Mouse (Mus musculus) midbrain, embryonic 13.5 days (tissue): ENCODE measurements around the gene Greb1. TPM values are rescaled to one million over a fixed set of nuclear protein-coding genes. Genes with fewer than 3 reads are reported as not detected.

ENCODE experiments used
- ATAC-seq: fragments of 200-750 bp; cut with Nextera tagmentation; 2 replicates; pipeline ENCODE4 v1.8.0; 2017; ENCODE audit warnings: mild to moderate bottlenecking, moderate TSS enrichment, moderate library complexity
- H3K27ac ChIP-seq: fragments of 300-500 bp; sonication (generic); 2 replicates; pipeline ENCODE4 v1.5.1; 2015; ENCODE audit warnings: inconsistent platforms, mild to moderate bottlenecking, moderate library complexity
- H3K27me3 ChIP-seq: fragments of 300-500 bp; sonication (generic); 2 replicates; pipeline ENCODE4 v1.6.1; 2015; ENCODE audit warnings: mild to moderate bottlenecking, inconsistent platforms
- H3K36me3 ChIP-seq: fragments of 300-500 bp; sonication (generic); 2 replicates; pipeline ENCODE4 v1.6.1; 2015; ENCODE audit warnings: mild to moderate bottlenecking, inconsistent platforms
- H3K4me1 ChIP-seq: fragments of 300-500 bp; sonication (generic); replicated peaks from 2 replicates; pipeline ENCODE4 v1.6.1; 2015; ENCODE audit warnings: inconsistent platforms
- H3K4me2 ChIP-seq: fragments of 300-500 bp; sonication (generic); replicated peaks from 2 replicates; pipeline ENCODE4 v1.6.1; 2015; ENCODE audit warnings: moderate library complexity, mild to moderate bottlenecking, inconsistent platforms
- H3K4me3 ChIP-seq: fragments of 300-500 bp; sonication (generic); replicated peaks from 2 replicates; pipeline ENCODE4 v1.5.1; 2015; ENCODE audit warnings: mild to moderate bottlenecking, inconsistent platforms
- H3K9ac ChIP-seq: fragments of 300-500 bp; sonication (generic); replicated peaks from 2 replicates; pipeline ENCODE4 v1.6.1; 2015; ENCODE audit warnings: mild to moderate bottlenecking, inconsistent platforms
- H3K9me3 ChIP-seq: fragments of 300-500 bp; sonication (generic); 2 replicates; pipeline ENCODE4 v1.6.1; 2016; ENCODE audit warnings: mild to moderate bottlenecking, inconsistent platforms
- WGBS: fragments of 180-500 bp; shearing (Covaris S2); methylation state at CpG from one replicate; pipeline ENCODE4 v1.1.7; 2015; 5-methylcytosine and 5-hydroxymethylcytosine counted together
- polyA plus RNA-seq: library from polyadenylated mRNA; unstranded; fragments of >200 nt; fragmentation: Nextera tagmentation; extraction: Ambion mirVana; gene quantifications from 2 replicates; pipeline ENCODE4 v1.2.1, GENCODE M21; 2015

The Greb1 gene
- polyA plus RNA-seq, 1 experiment from 2014 or later = 2.7 TPM

DNA sequence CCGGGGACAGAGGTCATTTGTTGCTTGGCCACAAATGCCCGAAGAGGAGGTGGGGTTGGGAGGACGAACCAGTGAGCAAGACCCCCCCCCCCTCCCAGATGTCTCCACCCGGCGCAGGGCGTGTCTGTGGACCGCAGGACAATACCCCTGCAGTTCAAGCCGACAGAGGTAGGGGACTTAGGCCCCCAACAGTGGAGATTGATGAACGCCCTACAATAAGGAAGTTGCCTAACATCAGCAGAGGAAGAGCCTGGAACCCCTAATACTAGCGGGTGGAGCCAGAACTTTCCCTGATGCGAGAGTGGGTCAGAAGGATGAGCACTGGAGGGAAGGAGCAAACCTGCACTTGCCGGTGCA lies 251 bp upstream of the Greb1 start:
- no peaks in the 10 kb centered on the region for H3K9me3 ChIP-seq
- ATAC-seq = peak; percentile 48
- peak overlapping the region; percentile 67 for H3K4me3 ChIP-seq
- H3K4me1 ChIP-seq = peaks cover 33% of the 10 kb centered on the region
- H3K36me3 ChIP-seq = no peaks in the 10 kb centered on the region
- 0% methylated on average over 12 of the region's 12 CpGs for WGBS
- H3K9ac ChIP-seq = peak overlapping the region; percentile 74
- peak overlapping the region; percentile 92 for H3K4me2 ChIP-seq
- no peak overlapping the region for H3K27ac ChIP-seq
- peaks cover 4% of the 10 kb centered on the region; the same call in 1 of the 2 replicates for H3K27me3 ChIP-seq

DNA sequence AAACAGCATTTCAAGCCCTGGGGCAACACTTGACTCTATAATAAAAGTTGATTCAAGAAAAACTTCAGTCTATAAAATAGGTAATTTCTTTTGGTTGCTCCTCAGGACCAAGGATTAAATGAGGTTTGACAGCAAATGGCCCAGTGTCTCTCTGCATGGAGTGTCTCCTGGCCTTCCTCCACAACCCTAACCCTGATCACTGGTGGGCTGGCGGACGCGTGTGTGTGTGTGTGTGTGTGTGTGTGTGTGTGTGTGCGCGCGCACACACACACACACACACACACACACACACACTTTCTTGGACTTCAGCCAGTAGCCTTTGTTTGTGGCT lies 793 bp downstream of the Greb1 start:
- Histone ChIP-seq H3K36me3 (no peaks in the 10 kb centered on the region), H3K4me1 (peaks cover 33% of the 10 kb centered on the region), H3K4me2 (peak overlapping the region; percentile 92), H3K27me3 (0 out of 2 replicates have a peak, but pooled peaks cover 3% of the 10 kb centered on the region), H3K4me3 (peak overlapping the region; percentile 67), H3K9me3 (no peaks in the 10 kb centered on the region), H3K27ac (no peak overlapping the region), H3K9ac (peak overlapping the region; percentile 74)
- 3% methylated on average over 6 of the region's 6 CpGs for WGBS
- ATAC-seq = peak; percentile 27; the same call in 1 of the 2 replicates

DNA sequence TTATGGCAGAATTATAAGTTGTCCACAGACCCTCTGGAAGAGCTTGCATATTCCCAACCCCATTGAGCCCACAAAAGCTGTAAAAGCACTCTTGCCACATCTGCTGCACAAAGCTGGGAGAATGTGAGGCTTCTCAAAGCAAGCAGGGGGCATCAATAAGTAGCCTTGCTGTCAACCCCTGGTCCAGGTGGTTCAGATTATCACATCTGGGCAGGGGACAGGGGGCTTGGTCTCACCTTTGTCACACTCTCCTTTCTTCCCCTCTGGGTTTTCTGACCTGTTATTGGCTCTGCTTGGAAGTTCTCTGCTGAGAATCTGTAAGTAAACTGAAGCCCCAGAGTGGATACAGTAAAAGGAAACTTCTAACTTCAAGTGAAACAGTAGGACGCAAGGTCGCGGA lies 1.8 kb downstream of the Greb1 start:
- 30% methylated on average over 3 of the region's 3 CpGs for WGBS
- H3K9ac ChIP-seq = no peak overlapping the region
- 0 out of 2 replicates have a peak overlapping the region, but pooled peaks have one; percentile 92 for H3K4me2 ChIP-seq

DNA sequence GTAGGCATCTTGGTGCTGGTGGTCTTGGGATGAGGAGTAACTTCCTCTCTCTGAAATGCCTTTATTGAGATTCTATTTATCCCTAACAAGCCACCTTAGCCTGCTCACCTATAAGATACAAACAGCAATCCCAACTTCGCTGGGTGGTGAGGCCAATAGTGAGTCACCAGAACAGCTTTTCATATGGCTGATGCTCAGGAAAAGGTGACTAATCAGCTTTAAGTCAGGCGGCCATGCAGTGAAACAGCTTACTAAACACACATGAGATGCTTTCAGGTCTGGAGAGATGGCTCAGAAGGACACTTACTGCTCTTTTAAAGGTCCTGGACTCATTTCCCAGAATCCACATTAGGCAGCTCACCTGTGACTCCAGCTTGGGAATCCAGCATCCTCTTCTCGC lies 4.9 kb downstream of the Greb1 start:
- Histone ChIP-seq H3K27ac (no peak overlapping the region), H3K4me3 (no peak overlapping the region), H3K4me1 (peaks cover 19% of the 10 kb centered on the region), H3K36me3 (no peaks in the 10 kb centered on the region), H3K27me3 (0 out of 2 replicates have a peak, but pooled peaks cover 3% of the 10 kb centered on the region), H3K9me3 (no peaks in the 10 kb centered on the region), H3K9ac (no peak overlapping the region), H3K4me2 (no peak overlapping the region)
- WGBS = 86% methylated on average over 3 of the region's 3 CpGs
- no peak for ATAC-seq

More for the DNA sequence above, 1.8 kb downstream of the Greb1 start:
- H3K27me3 ChIP-seq = 0 out of 2 replicates have a peak, but pooled peaks cover 3% of the 10 kb centered on the region
- ATAC-seq = no peak
- H3K9me3 ChIP-seq = no peaks in the 10 kb centered on the region
- H3K27ac ChIP-seq = no peak overlapping the region
- peaks cover 29% of the 10 kb centered on the region for H3K4me1 ChIP-seq
- H3K4me3 ChIP-seq = no peak overlapping the region
- H3K36me3 ChIP-seq = no peaks in the 10 kb centered on the region

DNA sequence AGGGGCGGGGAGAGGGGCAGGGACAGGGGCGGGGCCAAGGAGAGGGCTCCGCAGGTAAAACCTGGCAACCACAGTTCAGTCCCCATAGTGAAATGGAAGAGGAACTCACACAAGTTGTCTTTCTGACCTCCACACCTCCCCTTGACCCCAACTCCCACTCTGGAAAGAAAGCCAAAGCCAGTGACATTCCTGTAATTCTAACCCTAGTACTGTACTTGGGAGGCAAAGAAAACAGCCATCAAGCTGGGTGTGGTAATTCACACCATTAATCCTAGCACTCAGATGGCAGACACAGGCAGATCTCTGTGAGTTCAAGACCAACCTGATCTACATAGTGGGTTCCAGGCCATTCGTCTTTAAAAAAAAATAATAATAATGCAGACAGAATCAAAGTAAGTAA lies 7.3 kb downstream of the Greb1 start:
- no peak overlapping the region for H3K4me3 ChIP-seq
- H3K4me1 ChIP-seq = peaks cover 9% of the 10 kb centered on the region
- no peaks in the 10 kb centered on the region for H3K9me3 ChIP-seq
- H3K9ac ChIP-seq = no peak overlapping the region
- no peak for ATAC-seq
- 93% methylated on average over 4 of the region's 4 CpGs for WGBS
- no peaks in the 10 kb centered on the region for H3K27me3 ChIP-seq
- H3K36me3 ChIP-seq = no peaks in the 10 kb centered on the region
- no peak overlapping the region for H3K4me2 ChIP-seq
- no peak overlapping the region for H3K27ac ChIP-seq

DNA sequence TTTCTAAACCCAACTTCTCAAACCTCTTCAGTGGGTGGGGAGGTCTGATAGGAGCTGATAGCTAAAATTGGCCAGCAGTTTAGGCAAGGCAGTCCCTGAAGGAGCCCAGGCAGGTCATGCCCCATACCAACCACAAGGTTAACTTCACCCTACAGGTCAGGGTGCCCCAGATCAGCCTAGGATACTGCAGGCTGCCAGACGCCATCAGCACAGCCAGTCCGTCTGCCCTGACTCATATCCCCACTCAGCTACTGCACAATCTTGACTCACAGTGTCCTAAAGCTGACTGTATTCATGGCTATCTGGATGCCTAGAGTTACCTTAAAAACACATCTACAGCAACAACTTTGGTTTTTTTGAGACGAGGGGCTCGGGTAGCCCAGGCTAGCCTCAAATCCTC lies 10.2 kb downstream of the Greb1 start:
- Histone ChIP-seq H3K9me3 (no peaks in the 10 kb centered on the region), H3K27ac (no peak overlapping the region), H3K27me3 (no peaks in the 10 kb centered on the region), H3K36me3 (no peaks in the 10 kb centered on the region), H3K9ac (no peak overlapping the region), H3K4me2 (no peak overlapping the region), H3K4me1 (peaks cover 14% of the 10 kb centered on the region), H3K4me3 (no peak overlapping the region)
- 0 out of 2 replicates have a peak, but pooled peaks have one; percentile 41 for ATAC-seq
- 38% methylated on average over 4 of the region's 4 CpGs for WGBS

DNA sequence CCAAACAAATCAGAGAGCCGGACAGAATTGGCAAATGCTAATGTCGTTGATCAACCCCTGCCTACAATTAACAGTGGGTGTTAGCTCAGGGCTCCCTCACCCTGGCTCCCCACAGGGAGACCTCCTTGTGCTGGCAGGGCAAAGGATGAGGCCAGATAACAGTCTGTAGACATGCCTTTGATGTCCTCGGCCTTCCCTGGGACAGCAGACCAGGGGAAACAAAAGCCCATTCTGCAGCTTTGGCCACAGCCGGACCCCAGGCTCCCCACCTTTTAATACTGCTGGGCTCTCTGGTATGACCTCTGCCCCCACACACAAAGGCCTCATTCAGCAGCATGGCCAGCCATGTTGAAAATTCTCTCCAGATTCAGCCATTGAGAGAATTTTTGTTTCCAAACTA lies 10.9 kb downstream of the Greb1 start:
- no peaks in the 10 kb centered on the region for H3K36me3 ChIP-seq
- no peak overlapping the region; the same call in 1 of the 2 replicates for H3K9ac ChIP-seq
- 0 out of 2 replicates have a peak overlapping the region, but pooled peaks have one; percentile 53 for H3K27ac ChIP-seq
- no peaks in the 10 kb centered on the region for H3K9me3 ChIP-seq
- H3K27me3 ChIP-seq = no peaks in the 10 kb centered on the region
- H3K4me2 ChIP-seq = no peak overlapping the region
- peaks cover 14% of the 10 kb centered on the region for H3K4me1 ChIP-seq
- WGBS = 5% methylated on average over 4 of the region's 4 CpGs
- no peak for ATAC-seq
- no peak overlapping the region for H3K4me3 ChIP-seq

DNA sequence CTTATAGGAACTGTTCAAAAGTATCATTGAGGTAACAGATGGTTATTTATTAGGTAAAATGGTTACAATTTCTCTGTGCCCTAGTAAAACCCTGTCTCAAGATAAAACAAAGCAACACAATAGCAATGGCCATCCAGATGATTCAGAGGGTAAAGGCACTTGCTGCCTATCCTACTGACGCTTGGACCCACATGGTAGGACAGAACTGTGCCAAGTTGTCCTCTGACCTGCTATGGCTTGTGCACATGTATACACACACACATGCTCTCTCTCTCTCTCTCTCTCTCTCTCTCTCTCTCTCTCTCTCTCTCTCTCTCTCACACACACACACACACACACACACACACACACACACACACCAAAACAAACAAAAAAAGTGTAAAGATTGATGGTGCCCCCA lies 11.5 kb downstream of the Greb1 start:
- no peak for ATAC-seq
- H3K27ac ChIP-seq = no peak overlapping the region
- no peak overlapping the region for H3K4me2 ChIP-seq
- 4% methylated on average over 1 of the region's 1 CpGs for WGBS
- no peaks in the 10 kb centered on the region for H3K36me3 ChIP-seq
- H3K9me3 ChIP-seq = no peaks in the 10 kb centered on the region
- no peak overlapping the region for H3K4me3 ChIP-seq
- no peaks in the 10 kb centered on the region for H3K27me3 ChIP-seq
- H3K4me1 ChIP-seq = peaks cover 14% of the 10 kb centered on the region
- no peak overlapping the region for H3K9ac ChIP-seq

DNA sequence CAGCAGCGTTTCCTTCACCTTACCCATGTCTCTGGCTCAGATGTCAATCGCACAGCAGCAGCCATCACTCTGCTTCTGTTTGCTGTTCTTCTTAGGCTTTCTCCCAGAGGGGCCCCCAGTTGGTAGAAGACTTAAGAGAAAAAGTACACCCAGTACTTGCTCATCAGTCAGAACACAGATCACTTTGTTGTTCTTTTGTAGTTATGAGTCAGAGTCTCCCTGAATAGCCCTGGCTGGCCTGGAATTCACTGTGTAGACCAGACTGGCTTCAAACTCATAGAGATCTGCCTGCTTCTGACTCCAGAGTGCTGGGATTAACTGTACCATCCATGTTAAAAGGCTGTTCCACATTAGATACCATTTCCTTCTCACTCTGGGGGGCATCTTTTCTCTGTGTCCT lies 12.1 kb downstream of the Greb1 start:
- H3K36me3 ChIP-seq = no peaks in the 10 kb centered on the region; the same call in 1 of the 2 replicates
- H3K27me3 ChIP-seq = no peaks in the 10 kb centered on the region
- no peaks in the 10 kb centered on the region for H3K9me3 ChIP-seq
- no peak overlapping the region for H3K9ac ChIP-seq
- ATAC-seq = no peak
- WGBS = 37% methylated on average over 2 of the region's 2 CpGs
- H3K4me1 ChIP-seq = peaks cover 14% of the 10 kb centered on the region
- no peak overlapping the region for H3K4me2 ChIP-seq
- H3K27ac ChIP-seq = no peak overlapping the region
- no peak overlapping the region for H3K4me3 ChIP-seq

DNA sequence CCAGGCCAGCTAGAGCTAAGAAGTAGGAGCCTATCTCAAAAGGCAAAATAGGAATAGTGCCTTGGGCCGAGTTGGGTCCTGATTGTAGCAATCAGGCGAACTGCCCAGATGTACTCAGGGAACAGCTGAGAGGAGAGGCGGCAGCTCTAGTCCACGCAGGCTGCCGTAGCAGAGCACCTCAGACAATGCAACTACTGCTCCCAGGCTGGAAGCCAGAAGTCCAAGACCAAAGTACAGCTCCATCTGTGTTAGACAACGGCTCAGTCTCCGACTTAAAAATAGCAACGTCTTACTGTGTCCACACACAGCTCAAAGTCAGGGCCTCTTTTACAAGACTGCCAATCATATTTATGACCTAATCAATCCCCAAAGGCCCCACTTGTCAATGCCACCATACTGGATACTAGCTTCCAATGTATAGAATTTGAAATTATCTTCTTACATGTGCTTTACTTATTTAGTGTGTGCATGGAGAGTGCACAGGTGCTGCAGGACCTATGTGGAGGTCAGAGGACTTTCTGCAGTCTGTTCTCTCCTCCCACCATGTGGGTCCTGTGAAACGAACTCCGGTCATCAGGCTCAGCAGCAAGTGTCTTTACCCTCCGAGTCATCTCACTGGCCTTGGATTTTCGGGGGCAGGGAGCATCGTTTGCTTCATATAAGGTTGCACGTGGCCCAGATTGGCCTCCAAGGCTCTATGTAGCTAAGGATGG lies 19.5 kb downstream of the Greb1 start:
- H3K9ac ChIP-seq = no peak overlapping the region
- H3K4me1 ChIP-seq = no peaks in the 10 kb centered on the region
- no peak for ATAC-seq
- H3K27ac ChIP-seq = no peak overlapping the region
- H3K36me3 ChIP-seq = no peaks in the 10 kb centered on the region; the same call in 1 of the 2 replicates
- no peak overlapping the region for H3K4me3 ChIP-seq
- no peaks in the 10 kb centered on the region for H3K9me3 ChIP-seq
- H3K27me3 ChIP-seq = no peaks in the 10 kb centered on the region
- H3K4me2 ChIP-seq = no peak overlapping the region
- WGBS = 90% methylated on average over 14 of the region's 14 CpGs

DNA sequence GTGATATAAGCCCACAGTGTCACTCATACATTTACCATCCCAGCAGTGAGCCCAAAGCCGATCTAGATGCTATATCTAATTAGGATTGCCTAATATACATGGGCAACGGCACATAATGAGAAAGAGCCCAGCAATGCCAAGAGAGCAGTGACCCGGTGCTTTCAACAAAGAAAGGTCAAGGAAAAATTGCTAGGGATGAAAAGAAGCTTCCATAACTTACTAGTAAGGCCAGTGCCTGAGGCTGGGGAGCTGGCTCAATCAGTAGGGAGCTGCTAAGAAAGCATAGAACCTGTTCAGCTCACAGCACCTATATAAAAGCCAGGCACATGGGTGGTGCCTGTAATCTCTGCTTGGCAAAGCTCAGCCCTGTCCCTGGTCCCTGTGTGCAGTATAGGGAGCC lies 20.4 kb downstream of the Greb1 start:
- Histone ChIP-seq H3K27me3 (no peaks in the 10 kb centered on the region), H3K4me1 (no peaks in the 10 kb centered on the region), H3K9me3 (no peaks in the 10 kb centered on the region), H3K4me2 (no peak overlapping the region), H3K9ac (no peak overlapping the region), H3K27ac (no peak overlapping the region), H3K4me3 (no peak overlapping the region), H3K36me3 (no peaks in the 10 kb centered on the region; the same call in 1 of the 2 replicates)
- WGBS = 75% methylated on average over 3 of the region's 3 CpGs
- ATAC-seq = no peak

DNA sequence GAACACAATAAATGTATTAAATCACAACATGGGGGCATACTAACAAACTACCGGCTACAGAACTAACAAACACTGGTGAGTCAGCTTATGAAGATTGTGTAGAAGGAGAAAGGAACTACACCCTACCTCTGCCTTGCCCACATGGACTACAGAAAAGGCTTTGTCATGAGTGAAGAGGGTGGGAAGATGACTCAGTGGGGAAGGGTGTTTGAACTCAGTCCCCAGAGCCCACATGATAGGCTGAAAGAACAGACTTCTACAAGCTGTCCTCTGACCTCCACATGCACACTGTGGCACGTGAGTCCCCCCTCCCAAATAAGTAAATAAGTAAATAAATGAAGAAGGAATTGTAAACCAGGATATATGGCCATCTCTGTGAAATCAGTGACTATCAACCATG lies 21.5 kb downstream of the Greb1 start:
- H3K9me3 ChIP-seq = no peaks in the 10 kb centered on the region
- no peak overlapping the region for H3K9ac ChIP-seq
- H3K36me3 ChIP-seq = no peaks in the 10 kb centered on the region; the same call in 1 of the 2 replicates
- no peak for ATAC-seq
- H3K27ac ChIP-seq = no peak overlapping the region
- 63% methylated on average over 2 of the region's 2 CpGs for WGBS
- H3K4me1 ChIP-seq = no peaks in the 10 kb centered on the region
- no peaks in the 10 kb centered on the region for H3K27me3 ChIP-seq
- no peak overlapping the region for H3K4me2 ChIP-seq
- no peak overlapping the region for H3K4me3 ChIP-seq

DNA sequence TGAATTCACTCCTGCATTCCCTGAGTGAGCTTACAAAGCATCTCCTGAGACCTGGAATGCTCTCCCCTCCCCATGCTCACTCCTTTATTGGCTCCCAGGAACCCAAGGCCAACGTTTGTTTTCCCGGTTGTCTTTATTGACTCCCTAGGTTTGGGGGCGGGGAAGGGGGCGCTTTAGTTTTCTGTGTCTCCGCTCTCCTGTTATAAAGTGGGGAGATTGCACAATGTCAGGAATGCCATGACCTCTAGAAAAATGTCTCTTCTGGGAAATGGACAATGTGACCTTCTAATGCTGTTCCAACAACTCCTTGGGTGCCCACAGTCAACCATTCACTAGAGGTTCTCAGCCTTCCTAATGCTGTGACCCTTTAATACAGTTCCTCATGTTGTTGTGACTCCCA lies 22.2 kb downstream of the Greb1 start:
- WGBS = 79% methylated on average over 5 of the region's 5 CpGs

More for the DNA sequence above, 22.2 kb downstream of the Greb1 start:
- Histone ChIP-seq H3K27ac (no peak overlapping the region), H3K4me1 (no peaks in the 10 kb centered on the region), H3K36me3 (no peaks in the 10 kb centered on the region; the same call in 1 of the 2 replicates), H3K4me3 (no peak overlapping the region), H3K4me2 (no peak overlapping the region), H3K9me3 (no peaks in the 10 kb centered on the region), H3K27me3 (no peaks in the 10 kb centered on the region), H3K9ac (no peak overlapping the region)
- ATAC-seq = no peak
